Mouse (Mus musculus): ENCODE results near the gene Rac2.

Gene Rac2

DNA sequence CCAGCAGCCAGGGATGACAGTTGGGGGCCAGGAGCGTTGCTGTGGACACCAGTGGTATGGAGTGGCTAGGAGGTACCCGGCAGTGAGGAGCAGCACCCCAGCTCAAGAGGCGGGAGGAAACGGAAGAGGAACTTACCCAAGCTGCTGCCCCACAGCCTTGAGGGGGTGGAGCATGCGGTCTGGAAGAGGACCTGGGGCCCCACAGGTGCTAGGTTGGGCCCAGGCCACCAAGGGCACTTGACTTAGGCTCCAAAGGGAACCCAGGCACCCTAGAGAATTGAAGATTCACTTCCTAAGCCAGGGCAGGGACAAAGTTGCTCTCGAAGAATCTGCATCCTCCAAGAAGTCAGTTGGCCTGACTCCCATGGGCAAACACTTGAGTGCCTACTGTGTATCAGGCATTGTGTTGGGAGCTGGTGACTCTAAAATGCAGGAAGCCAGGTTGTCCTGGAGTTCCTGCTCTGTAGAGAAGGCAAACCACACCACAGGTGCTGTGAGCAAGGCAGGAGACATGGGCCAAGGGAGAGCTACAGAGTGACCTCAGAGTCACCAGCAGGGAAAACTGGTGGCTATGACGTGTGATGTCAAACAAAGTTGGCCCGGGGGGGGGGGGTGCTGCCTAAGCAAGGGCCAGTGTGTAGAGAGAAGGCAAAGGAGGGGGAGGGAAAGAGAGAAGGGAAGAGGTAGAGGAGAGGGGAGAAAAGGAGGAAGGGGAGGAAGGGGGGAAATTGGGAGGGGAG, at the start of gene Rac2:
Gene Rac2, minus strand, starts transcription at position 126 of the 740 bp plus-strand sequence.
- no peak for DNase-seq (ENCODE audit: low read depth, low spot score)

DNA sequence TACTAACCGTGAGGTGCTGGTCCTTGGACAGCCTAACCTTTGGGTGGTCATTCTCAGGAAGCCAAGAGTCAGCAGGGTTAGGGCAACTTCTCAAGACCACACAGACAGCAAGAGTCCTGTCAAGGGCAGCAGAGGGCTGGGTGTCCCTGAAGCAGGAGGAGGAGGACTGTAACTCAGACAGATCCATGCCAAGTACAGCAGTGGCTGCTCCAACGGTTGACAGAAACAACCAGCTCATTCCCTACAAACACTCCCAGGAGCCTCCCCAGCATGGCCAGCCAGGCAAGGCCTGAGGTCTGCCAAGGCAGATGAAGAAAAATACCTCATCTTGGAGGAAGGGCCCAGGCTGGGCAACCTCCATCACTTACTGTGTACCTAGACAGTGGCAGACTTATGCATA, 44.4 kb upstream of the Rac2 start:
- no peak for DNase-seq (ENCODE audit: low read depth, low spot score)

DNA sequence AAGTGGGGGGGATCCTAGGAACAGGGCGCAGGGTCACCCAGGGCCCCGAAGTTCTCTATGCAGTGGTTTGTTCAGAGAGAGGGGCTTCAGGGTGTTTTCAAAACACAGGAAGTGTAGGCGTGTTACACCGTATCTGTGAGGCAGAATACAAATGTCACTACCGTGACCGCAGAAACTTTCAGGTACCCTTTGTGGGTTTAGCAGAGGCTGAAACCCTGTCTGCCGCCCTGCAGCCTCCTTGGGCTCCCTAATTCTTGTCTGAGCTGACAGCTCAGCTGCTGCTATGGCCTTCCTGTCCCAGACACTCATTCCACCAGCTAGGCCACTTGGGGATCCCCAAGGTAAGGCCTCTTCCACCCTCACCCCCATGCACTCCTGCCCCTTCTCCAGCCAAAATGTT, 42.0 kb upstream of the Rac2 start:
- no peak for DNase-seq (ENCODE audit: low read depth, low spot score)

DNA sequence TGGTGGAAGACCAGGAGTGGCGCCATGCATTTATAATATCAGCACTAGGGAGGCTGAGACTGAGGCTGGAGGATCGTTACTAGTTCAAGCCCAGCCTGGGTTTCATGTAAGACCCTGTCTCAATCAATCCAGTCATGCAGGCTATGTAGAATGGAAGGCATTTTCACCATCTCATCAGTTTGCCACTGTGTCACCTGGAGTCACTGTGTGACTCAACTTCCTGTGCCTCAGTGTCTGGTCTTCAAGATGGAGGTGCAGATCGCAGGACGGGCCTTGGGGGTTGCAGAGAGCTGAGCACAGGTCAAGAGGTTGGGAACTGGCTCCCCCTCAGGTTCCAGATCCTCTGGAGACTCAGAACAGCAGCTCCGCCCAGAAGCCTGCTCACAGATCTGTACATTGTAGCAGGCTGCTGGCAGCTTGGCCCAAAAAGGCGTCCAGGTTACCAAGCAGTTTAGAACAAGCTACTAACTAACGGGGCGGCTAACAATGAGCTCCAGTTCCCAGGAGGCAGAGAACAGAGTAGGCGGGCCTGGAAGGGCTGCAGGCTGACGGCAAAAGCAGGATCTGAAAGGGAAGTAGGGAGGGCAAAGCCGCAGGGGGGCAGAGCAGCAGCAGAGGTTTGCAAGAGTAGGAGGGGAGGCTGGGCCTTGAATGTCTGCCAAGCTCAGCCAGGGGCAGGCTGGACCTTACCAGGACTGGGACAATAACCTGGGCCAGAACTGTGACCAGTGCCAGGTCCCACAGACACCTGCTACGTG, 38.3 kb upstream of the Rac2 start:
- no peak for DNase-seq (ENCODE audit: low read depth, low spot score)

DNA sequence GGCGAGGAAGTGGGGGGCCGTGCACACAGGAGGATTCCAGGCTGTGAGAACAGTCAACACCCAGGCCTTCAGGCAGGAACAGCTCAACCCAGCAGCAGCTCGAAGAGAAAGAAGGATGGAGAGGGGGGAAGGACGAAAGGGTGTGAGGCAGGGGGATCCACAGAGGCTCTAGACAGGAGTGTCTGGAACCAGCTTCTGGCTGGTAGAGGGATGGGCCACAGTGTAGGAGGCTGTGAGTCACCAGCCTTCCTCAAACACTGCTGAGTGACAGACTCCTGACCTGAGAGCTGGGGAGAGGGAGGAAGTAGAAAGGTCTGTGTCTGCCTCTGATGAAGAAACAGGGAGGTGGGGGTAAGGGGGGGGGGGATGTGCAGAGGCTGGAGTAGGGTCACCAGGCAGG, 34.9 kb upstream of the Rac2 start:
- no peak for DNase-seq (ENCODE audit: low read depth, low spot score)

DNA sequence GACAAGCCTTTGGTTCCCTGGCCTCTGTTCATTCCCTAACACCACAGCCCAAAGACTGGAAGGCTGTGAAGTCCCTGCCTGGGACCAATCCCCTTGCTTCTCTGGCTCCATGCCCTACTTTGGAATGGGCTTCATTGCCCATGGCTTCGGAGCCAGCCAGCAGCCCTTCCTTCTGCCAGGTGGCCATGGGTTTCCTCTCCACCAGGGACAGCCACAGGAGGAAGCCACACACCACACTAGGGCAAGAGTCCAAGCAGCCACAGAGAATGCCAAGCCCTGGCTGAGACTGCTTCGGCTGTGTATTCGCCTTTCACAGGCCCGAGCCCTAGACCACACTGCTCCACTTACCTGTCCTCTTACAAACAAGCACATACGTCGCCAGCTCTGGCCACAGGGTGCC, 33.5 kb upstream of the Rac2 start:
- no peak for DNase-seq (ENCODE audit: low read depth, low spot score)

DNA sequence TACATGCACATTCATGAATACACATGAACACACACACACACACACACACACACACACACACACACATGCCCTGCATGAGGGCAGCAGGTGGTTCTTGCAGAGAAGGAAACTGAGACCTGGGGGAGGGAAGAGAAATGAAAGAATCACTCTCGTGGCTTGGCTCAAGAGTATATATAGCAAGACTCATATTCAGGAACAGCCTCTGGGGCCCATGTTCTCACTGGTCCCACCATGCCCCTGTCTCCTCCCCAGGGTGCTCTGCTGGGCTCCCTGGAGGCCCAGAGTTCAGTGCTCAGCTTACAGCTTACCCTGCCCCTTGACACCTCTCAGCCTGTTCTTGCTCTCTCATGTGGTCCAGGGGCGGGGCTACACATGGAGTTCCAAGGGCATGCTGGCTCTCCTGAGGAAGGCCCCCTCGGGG, 32.8 kb upstream of the Rac2 start:
- DNase-seq (ENCODE audit: low read depth, low spot score): no peak

DNA sequence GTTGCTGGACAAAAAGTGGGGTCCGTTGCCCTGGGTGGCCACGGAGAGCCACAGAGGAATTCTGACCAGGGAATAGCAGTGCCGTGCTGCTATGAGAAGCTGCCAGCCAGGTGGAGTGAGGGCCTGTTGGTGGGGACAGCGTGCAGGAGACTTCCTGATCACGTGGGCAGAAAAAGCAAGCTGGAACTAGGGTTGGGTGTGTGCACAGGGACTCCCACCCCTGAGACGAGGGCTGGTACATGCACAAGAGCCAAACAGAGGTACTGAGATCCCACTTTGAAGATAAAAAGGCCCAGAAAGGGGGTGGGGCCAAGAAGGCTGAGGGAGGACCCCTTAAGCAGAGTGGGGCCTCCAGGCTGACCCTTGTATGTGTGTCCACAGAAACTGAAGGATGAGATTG, 31.7 kb upstream of the Rac2 start:
- no peak for DNase-seq (ENCODE audit: low read depth, low spot score)

DNA sequence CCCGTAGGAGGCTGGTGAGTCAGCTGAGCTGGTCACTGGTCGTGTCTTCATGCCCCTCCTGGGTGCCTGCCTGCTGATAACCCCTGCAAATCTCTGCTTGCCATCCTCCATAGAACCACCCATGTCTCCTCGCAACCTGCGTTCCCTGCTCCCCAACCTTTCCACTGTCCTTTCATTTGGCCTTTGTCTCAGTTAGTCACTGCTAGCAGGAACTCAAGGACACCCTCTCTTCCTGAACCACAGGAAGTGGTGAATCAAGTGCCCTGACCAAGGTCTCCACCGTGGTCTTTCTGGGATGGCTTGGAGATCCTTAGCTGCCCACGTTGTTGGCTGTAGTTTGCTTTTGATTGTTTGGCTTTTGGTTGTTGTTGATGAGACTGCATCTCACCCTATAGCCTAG, 28.6 kb upstream of the Rac2 start:
- no peak for DNase-seq (ENCODE audit: low read depth, low spot score)

DNA sequence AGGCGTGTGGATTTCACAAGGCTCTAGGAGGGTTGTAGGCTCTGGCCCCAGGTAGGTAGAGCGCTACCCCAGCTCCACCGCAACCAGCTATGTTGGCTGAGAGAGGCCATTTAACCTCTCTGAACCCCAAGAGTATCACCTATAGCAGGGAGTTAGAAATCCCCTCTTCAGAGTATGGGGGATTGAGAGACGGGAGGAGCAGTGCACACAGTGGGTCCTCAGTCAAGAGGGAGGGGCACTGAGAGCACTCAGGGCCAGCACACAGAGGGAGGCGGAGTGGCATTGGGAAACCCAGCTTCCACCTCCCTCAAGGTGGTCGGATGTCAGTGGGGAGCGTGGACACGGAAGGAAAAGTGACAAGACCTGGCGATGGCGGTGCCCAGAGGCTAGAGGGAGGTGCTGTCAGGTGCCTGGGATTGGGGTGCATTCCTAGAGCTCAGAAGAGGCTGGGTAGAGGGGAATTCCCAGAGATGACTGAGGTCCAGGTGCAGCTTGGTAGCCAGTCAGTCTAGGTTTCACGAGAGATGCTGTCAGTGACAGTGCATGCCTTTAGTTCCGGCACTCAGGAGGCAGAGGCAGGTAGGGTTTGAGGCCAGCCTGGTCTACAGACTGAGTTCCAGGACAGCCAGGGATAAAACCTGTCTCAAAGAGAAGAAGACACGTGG, 27.1 kb upstream of the Rac2 start:
- DNase-seq (ENCODE audit: low read depth, low spot score): no peak

DNA sequence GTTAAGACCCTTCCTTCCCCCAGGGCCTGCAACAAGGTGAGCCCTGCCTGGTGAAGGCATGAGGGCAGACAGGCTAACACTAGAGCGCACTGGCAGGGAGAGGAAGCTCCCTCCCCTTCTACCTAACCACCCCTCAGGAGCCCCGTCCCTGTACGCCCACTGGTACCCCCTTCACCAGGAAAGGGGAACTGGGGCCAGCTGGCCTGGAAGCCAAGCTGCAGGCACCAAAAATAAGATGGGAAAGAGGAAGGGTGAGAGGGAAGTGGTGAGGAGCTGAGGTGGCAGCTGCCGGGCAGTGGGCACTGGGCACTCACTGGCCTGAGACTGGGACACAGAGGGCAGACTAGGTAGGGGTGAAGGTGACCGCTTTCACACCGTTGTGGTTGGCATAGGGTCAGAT, 26.5 kb upstream of the Rac2 start:
- no peak for DNase-seq (ENCODE audit: low read depth, low spot score)

DNA sequence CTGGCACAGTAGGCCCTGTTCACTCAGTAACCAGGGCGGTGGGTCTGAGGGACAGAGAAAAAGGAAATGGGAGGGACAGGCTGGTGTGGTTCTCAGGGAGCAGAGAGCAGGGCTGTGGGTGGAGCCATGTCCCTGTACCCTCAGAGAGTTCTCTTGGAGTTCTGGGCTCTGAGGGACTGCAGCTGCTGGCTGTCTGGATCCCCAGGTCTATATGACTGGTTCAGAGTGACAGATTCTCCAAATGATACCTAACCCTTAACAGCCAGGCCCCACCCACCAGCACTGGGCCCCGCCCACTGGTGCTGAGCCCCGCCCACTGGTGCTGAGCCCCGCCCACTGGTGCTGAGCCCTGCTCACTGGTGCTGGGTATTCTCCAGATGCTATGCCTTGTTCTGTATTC, 25.1 kb upstream of the Rac2 start:
- no peak for DNase-seq (ENCODE audit: low read depth, low spot score)

DNA sequence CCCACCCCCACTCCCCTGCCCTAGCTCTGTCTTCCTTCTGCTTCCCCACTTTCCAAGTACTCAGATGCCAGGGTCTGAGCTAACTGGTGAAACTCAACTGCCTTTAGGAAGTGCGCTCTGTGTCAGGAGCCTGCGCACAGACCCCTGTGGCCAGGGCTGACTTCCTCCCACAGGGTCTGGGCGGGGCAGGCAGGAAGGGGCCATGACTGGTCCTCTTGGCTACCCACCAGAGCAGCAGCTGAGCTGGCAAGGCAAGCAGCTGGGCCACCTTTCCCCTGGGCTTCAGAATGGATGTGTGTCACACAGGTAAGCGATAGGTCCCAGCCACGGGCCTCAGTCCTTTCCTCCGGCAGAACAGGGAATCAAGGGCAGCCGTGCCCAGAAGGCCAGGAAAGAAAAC, 24.3 kb upstream of the Rac2 start, which contains the start of gene Cyth4:
Gene Cyth4, plus strand, starts transcription at position 134 of the 400 bp plus-strand sequence.
- DNase-seq (ENCODE audit: low read depth, low spot score): no peak

DNA sequence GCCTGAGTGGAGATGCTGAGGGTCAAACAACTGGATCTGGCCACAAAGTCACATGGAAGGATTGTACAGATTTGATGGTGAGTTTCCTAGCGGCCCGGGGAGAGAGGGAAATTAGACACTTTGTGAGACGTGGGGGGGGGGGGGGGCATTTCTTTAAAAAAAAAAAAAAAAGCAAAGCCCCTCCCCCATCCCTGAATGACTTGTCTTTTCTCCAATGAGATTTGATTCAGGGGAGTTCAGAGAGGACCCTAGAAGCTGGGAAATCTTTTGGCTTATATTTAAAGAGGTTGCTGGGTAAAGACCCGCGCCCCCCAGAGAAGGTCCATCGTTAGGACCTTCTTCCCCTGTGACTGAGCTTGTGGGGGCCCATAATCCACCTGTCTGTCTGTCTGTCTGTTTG, 23.9 kb upstream of the Rac2 start:
- DNase-seq (ENCODE audit: low read depth, low spot score): no peak

DNA sequence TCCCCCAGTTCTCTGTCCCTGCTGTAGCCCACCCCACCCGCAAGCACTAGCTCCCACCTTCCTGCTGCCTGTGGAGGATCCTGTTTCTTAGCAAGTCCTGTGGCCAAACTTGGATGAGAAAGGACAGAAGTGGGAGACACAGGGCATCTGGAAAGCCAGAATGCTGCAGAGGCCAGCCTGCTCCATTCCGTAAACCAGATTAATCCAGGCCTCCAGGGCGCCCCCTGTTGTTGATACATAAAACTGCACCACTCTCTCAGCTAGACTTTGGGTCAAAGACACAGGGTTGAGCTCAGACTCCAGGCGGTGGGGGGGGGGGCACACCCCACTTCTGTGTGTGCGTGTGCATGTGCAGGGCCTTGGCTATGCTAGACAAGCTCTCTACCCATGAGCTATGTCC, 22.9 kb upstream of the Rac2 start:
- no peak for DNase-seq (ENCODE audit: low read depth, low spot score)

DNA sequence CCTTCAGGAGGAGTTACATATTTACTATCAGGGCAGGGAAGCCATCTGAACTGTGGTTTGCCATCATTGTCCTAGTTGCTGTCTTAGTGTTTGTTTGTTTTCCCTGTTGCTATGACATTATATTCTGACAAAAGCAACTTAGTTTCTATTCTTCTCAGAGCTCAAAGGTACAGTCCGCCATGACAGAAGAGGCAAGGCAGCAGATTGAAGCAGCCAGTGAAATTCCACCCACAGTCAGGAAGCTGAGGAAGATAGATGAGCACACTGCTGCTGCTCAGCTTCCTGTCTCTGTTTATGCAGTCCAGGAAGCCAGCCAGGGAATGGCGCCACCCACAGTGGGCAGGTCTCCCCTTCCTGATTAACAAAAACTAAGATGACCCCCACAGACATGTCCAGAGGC, 22.2 kb upstream of the Rac2 start:
- DNase-seq (ENCODE audit: low read depth, low spot score): no peak

DNA sequence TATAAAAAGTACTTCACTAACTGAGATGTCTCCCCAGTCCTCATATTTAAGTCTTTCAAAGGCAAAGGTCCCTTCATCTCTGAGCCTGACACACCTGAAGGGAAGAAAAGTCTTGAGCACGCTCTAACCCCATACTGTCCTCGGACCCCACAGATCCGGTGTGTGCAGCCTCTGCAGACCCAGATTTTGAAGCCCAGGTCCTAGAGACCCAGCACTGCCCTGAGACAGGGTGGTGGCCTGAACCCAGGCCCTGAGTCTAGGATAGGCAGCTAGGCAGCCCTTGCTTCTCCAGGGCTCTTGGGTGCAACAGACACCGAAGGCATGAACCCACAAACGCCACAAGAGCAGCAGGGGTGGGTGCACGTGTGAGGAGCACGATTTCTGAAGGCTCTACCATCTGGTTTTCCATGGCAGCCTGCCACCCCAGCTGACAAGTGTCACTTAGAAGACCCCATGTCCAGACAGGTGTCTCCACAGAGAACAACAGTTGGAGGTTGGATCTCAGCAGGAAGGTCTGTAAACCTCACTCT, 21.4 kb upstream of the Rac2 start:
- no peak for DNase-seq (ENCODE audit: low read depth, low spot score)

DNA sequence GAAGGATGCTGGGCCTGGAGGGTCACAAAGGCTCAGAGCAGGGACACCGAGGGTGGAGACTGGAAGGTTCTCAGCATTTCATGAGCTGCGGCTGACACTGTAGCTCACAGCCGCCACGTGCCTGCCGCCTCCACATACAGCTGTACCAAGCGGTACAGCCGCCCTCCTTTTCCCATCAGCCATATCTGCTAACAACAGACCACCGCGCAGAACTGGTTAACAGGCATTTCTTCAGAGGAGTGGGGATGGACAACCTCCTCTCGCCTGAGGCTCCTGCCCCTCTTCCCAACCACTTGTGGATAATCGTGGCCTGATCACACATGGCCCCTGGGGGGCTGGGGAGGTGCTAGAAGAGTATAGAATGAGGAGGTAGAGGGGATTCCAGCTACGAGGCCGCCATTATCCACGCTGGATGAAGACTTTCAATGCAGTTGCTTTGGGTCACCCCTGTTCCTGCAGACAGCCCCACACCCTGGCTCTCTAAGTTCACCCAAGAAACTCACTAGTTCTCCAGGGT, 19.9 kb upstream of the Rac2 start:
- DNase-seq (ENCODE audit: low read depth, low spot score): no peak

DNA sequence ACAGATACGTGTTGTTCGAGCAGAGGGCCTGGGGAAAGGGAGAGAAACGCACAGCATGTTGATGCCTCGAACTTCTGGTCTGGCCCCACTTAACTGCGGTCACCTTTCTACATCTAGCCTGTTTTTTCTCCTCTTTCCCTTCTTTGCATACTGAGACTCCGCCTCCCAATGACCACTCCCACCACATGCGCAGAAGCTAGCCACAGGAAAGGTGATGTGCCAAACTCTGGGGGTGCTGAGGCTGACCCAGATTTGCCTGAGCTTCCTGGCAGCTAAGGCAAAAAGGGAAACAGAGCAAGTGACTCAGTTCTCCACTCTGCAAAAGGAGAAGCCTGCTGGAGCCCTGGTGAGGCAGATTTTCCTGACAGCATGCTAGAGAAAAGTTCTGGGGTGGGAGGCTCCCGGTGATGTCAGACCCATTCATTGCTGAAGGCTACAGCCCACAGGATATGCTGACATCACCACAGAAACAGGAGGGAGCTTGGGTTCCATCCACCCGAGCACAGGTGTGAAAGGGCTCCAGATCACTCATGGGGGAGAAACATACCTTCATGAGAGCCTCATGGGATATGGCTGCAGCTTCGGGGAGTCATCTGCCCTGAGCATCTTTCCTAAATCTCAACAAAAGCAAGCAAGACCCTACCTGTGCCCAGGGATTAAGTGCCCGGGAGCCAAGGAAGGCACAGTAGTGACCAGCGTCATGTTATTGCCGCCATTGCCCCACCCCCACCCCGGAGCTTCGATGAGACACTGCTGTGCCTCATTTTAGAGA, 19.3 kb upstream of the Rac2 start:
- no peak for DNase-seq (ENCODE audit: low read depth, low spot score)

DNA sequence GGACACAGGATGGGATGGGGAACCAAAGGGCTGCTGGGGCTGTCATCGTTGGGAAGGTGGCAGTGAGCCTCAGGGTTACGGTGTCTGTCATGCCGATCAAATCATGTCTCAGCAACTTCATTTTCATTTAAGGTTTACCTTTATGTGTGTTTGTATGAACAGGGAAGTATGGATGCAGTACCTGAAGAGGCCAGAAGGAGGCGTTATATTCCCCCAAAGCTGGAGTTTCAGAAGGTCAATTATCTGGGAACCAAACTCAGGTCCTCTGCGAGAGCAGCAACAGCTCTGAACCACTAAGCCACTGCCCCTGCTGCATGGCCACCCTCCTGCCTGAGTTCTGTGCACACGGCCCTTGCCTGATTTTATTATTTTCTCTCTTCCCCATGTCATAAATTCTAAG, 18.2 kb upstream of the Rac2 start:
- DNase-seq (ENCODE audit: low read depth, low spot score): no peak

DNA sequence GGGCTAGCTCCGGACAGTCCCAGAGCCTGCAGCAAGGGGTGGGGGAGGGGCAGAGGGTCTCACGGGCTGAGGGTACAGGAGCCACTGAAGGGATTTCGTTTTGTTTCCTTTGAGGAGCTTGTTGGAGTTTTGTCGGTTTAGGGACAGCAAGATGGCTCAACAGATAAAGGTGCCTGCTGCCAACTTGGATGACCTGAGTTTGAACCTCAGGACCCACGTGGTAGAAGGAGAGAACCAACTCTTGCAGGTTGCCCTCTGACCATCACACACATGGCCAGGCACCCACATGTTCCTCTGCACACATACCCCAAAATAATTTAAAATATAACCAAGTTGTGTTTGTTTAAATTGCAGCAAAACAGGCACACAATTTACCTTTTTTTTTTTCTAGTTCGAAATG, 17.4 kb upstream of the Rac2 start:
- DNase-seq (ENCODE audit: low read depth, low spot score): no peak

DNA sequence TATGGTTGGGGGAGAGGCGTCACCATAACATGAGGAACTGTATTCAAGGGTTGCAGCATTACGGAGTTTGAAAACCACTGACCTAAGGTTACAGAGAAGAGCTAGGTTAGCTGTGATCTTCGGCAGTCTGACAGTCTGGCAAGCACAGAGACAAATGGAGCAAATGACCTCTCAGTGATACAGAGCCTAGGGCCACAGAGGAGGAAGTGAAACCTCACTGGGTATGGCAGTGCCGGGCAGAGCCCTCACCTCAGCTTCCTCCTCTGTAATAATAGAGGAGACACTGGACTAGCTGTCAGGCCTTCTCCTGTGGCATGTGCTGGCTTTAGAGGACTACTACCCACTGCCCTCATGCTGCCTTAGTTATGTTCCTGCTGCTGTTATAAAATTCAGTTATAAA, 16.3 kb upstream of the Rac2 start:
- no peak for DNase-seq (ENCODE audit: low read depth, low spot score)
